Mouse (Mus musculus) liver, postnatal 0 days (tissue): Measurements from ENCODE around the gene Pop5. TPM values are rescaled to one million over a fixed set of nuclear protein-coding genes. Genes with fewer than 3 reads are reported as not detected.

Experiments
- ATAC-seq: fragments of 200-750 bp; cut with Nextera tagmentation; 2 replicates; pipeline ENCODE4 v1.8.0; 2017; ENCODE audit warnings: mild to moderate bottlenecking, moderate library complexity
- DNase-seq: peaks from one replicate; pipeline ENCODE4 v3.0.0-alpha.2; 2016
- H3K27ac ChIP-seq: fragments of 300-500 bp; sonication (generic); 2 replicates; pipeline ENCODE4 v1.5.1; 2014; ENCODE audit warnings: antibody characterized with exemption, moderate library complexity, mild to moderate bottlenecking, low read depth
- H3K27me3 ChIP-seq: fragments of 300-500 bp; sonication (generic); 2 replicates; pipeline ENCODE4 v1.6.1; 2014; ENCODE audit warnings: low read length, control low read depth, mixed read lengths; ENCODE audit not compliant: insufficient read depth
- H3K36me3 ChIP-seq: fragments of 300-500 bp; sonication (generic); replicated peaks from 2 replicates; pipeline ENCODE4 v1.6.1; 2014; ENCODE audit warnings: mild to moderate bottlenecking, control low read depth, low read length, moderate library complexity, mixed read lengths; ENCODE audit not compliant: insufficient read depth
- H3K4me1 ChIP-seq: fragments of 300-500 bp; sonication (generic); 2 replicates; pipeline ENCODE4 v1.6.1; 2014; ENCODE audit warnings: antibody characterized with exemption, mild to moderate bottlenecking, control low read depth; ENCODE audit not compliant: insufficient read depth
- H3K4me2 ChIP-seq: fragments of 300-500 bp; sonication (generic); 2 replicates; pipeline ENCODE4 v1.6.1; 2014; ENCODE audit warnings: low read depth, mild to moderate bottlenecking, low read length, moderate library complexity, mixed read lengths
- H3K4me3 ChIP-seq: fragments of 300-500 bp; sonication (generic); 2 replicates; pipeline ENCODE4 v1.5.1; 2014; ENCODE audit warnings: low read depth, low read length
- H3K9ac ChIP-seq: fragments of 300-500 bp; sonication (generic); replicated peaks from 2 replicates; pipeline ENCODE4 v1.6.1; 2014; ENCODE audit warnings: mild to moderate bottlenecking, moderate library complexity
- H3K9me3 ChIP-seq: fragments of 300-500 bp; sonication (generic); 2 replicates; pipeline ENCODE4 v1.6.1; 2016; ENCODE audit warnings: mild to moderate bottlenecking, control low read depth, low read length, mixed read lengths
- CTCF ChIP-seq: sonication (generic); IDR thresholded peaks from 2 replicates; pipeline ENCODE4 v1.5.1; 2016; ENCODE audit warnings: antibody characterized with exemption, low read depth
- EP300 ChIP-seq: IDR thresholded peaks from 2 replicates; pipeline ENCODE4 v1.6.1; 2016; ENCODE audit warnings: antibody characterized with exemption, low read depth, mild to moderate bottlenecking
- WGBS: fragments of 180-500 bp; shearing (Covaris S2); extraction: QIAGEN DNeasy Blood & Tissue Kit; methylation state at CpG from one replicate; pipeline ENCODE4 v1.1.7; 2014; ENCODE audit not compliant: insufficient replicate concordance; 5-methylcytosine and 5-hydroxymethylcytosine counted together
- polyA plus RNA-seq: library from polyadenylated mRNA; unstranded; fragments of >200 nt; fragmentation: Nextera tagmentation; extraction: Ambion mirVana; gene quantifications from 2 replicates; pipeline ENCODE4 v1.2.1, GENCODE M21; 2015

Gene Pop5
- polyA plus RNA-seq, 1 experiment from 2014 or later = 58.7 TPM

DNA sequence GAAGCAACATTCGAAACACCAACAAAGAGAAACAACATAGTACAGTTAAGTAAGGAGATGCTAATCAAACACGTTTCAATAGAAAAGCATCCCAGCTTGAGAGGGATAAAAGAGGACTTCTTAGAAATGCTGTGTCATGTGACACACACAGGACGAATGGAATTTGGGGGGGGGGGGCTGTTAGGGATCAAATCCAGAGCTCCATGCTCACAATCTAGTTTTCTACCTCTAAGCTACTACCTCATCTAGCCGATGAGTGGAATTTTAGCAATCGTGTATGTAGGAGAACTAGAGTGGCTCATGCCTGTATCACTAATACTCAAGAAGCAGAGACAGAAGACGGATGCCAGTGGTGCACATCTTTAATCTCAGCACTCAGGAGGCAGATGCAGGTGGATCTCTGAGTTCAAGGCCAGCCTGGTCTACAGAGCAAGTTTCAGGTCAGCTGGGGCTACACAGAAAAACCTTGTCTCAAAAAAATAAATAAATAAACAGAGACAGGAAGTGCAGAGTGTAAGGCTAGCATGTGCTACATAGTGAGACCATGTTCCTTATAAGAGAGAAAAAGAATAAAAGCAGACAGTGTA, 38.0 kb downstream of the Pop5 start:
- H3K27ac ChIP-seq = 0 out of 2 replicates have a peak overlapping the region, but pooled peaks have one; percentile 36
- DNase-seq = no peak
- no peak overlapping the region for H3K9ac ChIP-seq
- no peak for TF ChIP-seq EP300
- no peak for TF ChIP-seq CTCF
- no peaks in the 10 kb centered on the region for H3K27me3 ChIP-seq
- peaks cover 40% of the 10 kb centered on the region for H3K4me1 ChIP-seq
- H3K36me3 ChIP-seq = peaks cover 16% of the 10 kb centered on the region
- H3K4me3 ChIP-seq = peak overlapping the region; percentile 95; the same call in 1 of the 2 replicates
- 71% methylated on average over 6 of the region's 6 CpGs for WGBS
- H3K9me3 ChIP-seq = no peaks in the 10 kb centered on the region; the same call in 1 of the 2 replicates
- H3K4me2 ChIP-seq = no peak overlapping the region
- no peak for ATAC-seq

DNA sequence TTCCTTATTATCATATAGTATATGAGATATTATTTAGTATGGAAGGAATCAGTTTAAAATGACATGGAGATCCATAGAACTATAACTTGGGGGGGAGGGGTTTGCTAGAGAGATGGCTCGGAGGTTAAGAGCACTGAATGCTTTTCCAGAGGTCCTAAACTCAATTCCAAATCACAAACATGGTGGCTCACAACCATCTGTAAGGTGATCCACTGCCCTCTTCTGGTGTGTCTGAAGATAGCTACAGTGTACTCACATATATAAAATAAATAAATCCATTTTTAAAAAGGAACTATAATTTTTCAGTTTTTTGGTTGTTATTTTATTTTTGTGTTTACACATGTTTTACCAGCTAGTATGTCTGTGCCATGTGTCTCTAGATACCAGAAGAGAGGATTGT, 38.7 kb downstream of the Pop5 start:
- TF ChIP-seq EP300 (no peak), CTCF (0 out of 2 replicates have a peak, but pooled peaks have one; percentile 10)
- no peaks in the 10 kb centered on the region; the same call in 1 of the 2 replicates for H3K9me3 ChIP-seq
- DNase-seq (no peak), ATAC-seq (no peak)
- H3K9ac ChIP-seq = no peak overlapping the region
- H3K36me3 ChIP-seq = peaks cover 9% of the 10 kb centered on the region
- no peak overlapping the region for H3K4me3 ChIP-seq
- no peak overlapping the region for H3K4me2 ChIP-seq
- WGBS = 43% methylated on average over 1 of the region's 1 CpGs
- no peak overlapping the region for H3K27ac ChIP-seq
- H3K4me1 ChIP-seq = peaks cover 35% of the 10 kb centered on the region
- H3K27me3 ChIP-seq = no peaks in the 10 kb centered on the region

DNA sequence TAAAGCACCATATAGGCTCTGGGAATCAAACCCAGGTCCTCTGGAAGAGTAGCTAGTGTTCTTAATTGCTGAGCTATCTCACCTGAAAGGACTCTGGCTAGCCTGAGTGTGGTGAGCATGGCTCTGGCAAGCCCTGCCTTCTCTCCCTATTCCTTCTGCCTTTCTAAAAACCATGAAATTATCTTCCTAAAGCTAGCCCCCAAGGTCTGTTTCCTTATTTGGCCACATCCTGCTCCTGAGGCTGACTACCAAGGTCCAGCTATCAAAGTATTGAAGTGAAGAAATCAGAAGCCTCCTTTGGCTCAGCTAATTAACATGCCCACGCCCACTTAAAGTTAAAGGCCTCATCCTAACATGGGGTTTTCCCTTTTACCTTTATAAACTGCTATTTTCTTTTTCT, 39.1 kb downstream of the Pop5 start:
- H3K4me1 ChIP-seq = peaks cover 30% of the 10 kb centered on the region
- no peak for TF ChIP-seq EP300

GRCm38 (mm10) chr5:115275998-115276397, 40.4 kb downstream of the Pop5 start:
- H3K9me3 ChIP-seq = no peaks in the 10 kb centered on the region; the same call in 1 of the 2 replicates
- TF ChIP-seq CTCF (peak; percentile 75), EP300 (no peak)
- peaks cover 24% of the 10 kb centered on the region for H3K4me1 ChIP-seq
- H3K27me3 ChIP-seq = no peaks in the 10 kb centered on the region
- 62% methylated on average over 14 of the region's 14 CpGs for WGBS
- no peak overlapping the region for H3K4me3 ChIP-seq
- DNase-seq = peak; percentile 65
- no peak overlapping the region for H3K9ac ChIP-seq
- H3K4me2 ChIP-seq = no peak overlapping the region
- H3K27ac ChIP-seq = no peak overlapping the region
- no peak for ATAC-seq
- no peaks in the 10 kb centered on the region for H3K36me3 ChIP-seq

More for the DNA sequence above, 39.1 kb downstream of the Pop5 start:
- no peak overlapping the region for H3K27ac ChIP-seq
- H3K9ac ChIP-seq = no peak overlapping the region
- 88% methylated on average over 1 of the region's 1 CpGs for WGBS
- H3K4me3 ChIP-seq = no peak overlapping the region
- no peaks in the 10 kb centered on the region; the same call in 1 of the 2 replicates for H3K9me3 ChIP-seq
- H3K36me3 ChIP-seq = peaks cover 5% of the 10 kb centered on the region
- DNase-seq = no peak
- no peak overlapping the region for H3K4me2 ChIP-seq
- no peak for ATAC-seq
- no peaks in the 10 kb centered on the region for H3K27me3 ChIP-seq

DNA sequence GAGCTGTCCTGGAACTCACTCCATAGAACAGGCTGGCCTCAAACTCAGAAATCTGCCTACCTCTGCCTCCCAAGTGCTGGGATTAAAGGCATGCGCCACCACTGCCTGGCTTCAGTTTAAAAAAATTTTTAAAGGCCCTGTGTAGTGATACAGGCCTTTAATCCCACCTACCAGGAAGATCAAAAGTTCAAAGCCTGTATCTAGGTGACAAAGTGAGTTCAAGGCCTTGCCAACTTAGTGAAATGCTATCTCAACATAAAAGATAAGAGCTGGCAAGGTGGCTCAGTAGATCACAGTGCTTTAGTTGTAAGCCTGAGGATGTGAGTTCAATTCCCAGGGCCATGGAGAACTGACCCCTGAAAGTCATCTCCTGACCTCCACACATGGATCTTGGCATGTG, 42.4 kb downstream of the Pop5 start:
- ATAC-seq (no peak), DNase-seq (no peak)
- Histone ChIP-seq H3K4me2 (no peak overlapping the region), H3K4me3 (no peak overlapping the region), H3K27ac (no peak overlapping the region), H3K4me1 (peaks cover 17% of the 10 kb centered on the region), H3K27me3 (no peaks in the 10 kb centered on the region), H3K9me3 (no peaks in the 10 kb centered on the region; the same call in 1 of the 2 replicates), H3K36me3 (peaks cover under 1% of the 10 kb centered on the region; the same call in 1 of the 2 replicates), H3K9ac (no peak overlapping the region)
- no peak for TF ChIP-seq EP300
- TF ChIP-seq CTCF = no peak
- WGBS = 60% methylated on average over 1 of the region's 1 CpGs

DNA sequence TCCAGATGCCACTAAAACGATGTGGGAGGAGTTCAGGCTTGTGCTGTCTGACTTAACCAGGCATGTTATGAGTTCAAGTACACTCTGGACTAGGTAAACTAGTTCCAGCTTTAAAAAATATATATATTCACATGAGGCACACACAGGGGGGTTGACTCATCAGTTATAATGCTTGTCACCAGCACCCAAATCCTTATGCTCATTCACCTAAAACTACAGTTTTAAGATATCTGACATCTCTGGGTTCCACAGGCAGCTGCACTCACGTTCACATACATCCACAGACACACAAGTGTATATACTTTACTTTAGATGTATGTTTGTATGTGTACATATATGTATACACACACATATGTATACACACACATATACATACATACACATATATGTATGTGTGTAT, 43.1 kb downstream of the Pop5 start:
- Histone ChIP-seq H3K4me1 (peaks cover 13% of the 10 kb centered on the region), H3K9me3 (no peaks in the 10 kb centered on the region; the same call in 1 of the 2 replicates), H3K27ac (no peak overlapping the region), H3K4me2 (no peak overlapping the region), H3K36me3 (peaks cover 6% of the 10 kb centered on the region; the same call in 1 of the 2 replicates), H3K4me3 (no peak overlapping the region), H3K27me3 (no peaks in the 10 kb centered on the region), H3K9ac (no peak overlapping the region)
- TF ChIP-seq CTCF (no peak), EP300 (no peak)
- 62% methylated on average over 2 of the region's 2 CpGs for WGBS
- ATAC-seq = no peak
- no peak for DNase-seq
